Mouse (Mus musculus): ENCODE results near the gene Ipmk. TPM values are rescaled to one million over a fixed set of nuclear protein-coding genes. Genes with fewer than 3 reads are reported as not detected.

The Ipmk gene
- polyA plus RNA-seq, 1 experiment = 0.52 TPM

GRCm38 (mm10) chr10:71354947-71355346 is 7.4 kb downstream of the Ipmk start:
- H3K9me3 ChIP-seq (ENCODE audit: control insufficient read depth, low read length) = no peaks in the 10 kb centered on the region
- peaks cover 42% of the 10 kb centered on the region for H3K36me3 ChIP-seq (ENCODE audit: control insufficient read depth)
- H3K27me3 ChIP-seq (ENCODE audit: control insufficient read depth) = no peaks in the 10 kb centered on the region
- no peak overlapping the region for H3K4me3 ChIP-seq (replicated peaks)
- peaks cover 5% of the 10 kb centered on the region for H3K4me1 ChIP-seq (ENCODE audit: control insufficient read depth)
- TF ChIP-seq TAL1 (IDR thresholded peaks at IDR 0.05; ENCODE audit: low read length) = no peak
- TF ChIP-seq GATA1 (IDR thresholded peaks at IDR 0.05; ENCODE audit: low read length) = no peak

- Histone ChIP-seq H3K27me3 (ENCODE audit: control insufficient read depth) (no peaks in the 10 kb centered on the region), H3K9me3 (ENCODE audit: control insufficient read depth, low read length) (no peaks in the 10 kb centered on the region), H3K4me1 (ENCODE audit: control insufficient read depth) (peaks cover 5% of the 10 kb centered on the region), H3K4me3 (replicated peaks) (no peak overlapping the region), H3K36me3 (ENCODE audit: control insufficient read depth) (peaks cover 26% of the 10 kb centered on the region)
- TF ChIP-seq GATA1 (IDR thresholded peaks at IDR 0.05; ENCODE audit: low read length) = no peak
- TF ChIP-seq TAL1 (IDR thresholded peaks at IDR 0.05; ENCODE audit: low read length) = no peak
Measured at GRCm38 (mm10) chr10:71361044-71361443, 13.5 kb downstream of the Ipmk start.

GRCm38 (mm10) chr10:71361836-71362562 is 14.4 kb downstream of the Ipmk start:
- peaks cover 36% of the 10 kb centered on the region for H3K36me3 ChIP-seq (ENCODE audit: control insufficient read depth)
- TF ChIP-seq GATA1 (IDR thresholded peaks at IDR 0.05; ENCODE audit: low read length) = no peak
- TF ChIP-seq TAL1 (IDR thresholded peaks at IDR 0.05; ENCODE audit: low read length) = no peak
- H3K9me3 ChIP-seq (ENCODE audit: control insufficient read depth, low read length) = no peaks in the 10 kb centered on the region
- no peak overlapping the region for H3K4me3 ChIP-seq (replicated peaks)
- H3K4me1 ChIP-seq (ENCODE audit: control insufficient read depth) = peaks cover 5% of the 10 kb centered on the region
- no peaks in the 10 kb centered on the region for H3K27me3 ChIP-seq (ENCODE audit: control insufficient read depth)

DNA sequence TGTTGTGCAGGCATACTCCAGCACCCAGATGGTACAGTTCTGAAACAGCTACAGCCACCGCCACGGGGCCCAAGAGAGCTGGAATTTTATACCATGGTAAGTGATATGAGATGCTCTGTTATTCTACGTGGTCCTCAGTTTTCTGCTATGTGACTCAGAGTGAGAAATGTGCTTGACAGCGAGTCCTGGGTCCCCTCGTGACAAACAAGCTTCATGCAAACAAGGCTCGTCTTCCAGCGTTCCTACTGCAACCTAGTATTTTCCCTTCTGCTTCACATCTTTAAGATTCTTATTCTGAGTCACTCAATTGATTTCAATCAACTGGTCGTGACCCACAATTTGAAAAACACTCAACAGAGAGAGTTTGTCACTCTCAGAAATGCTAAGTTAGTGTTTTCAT is 15.9 kb downstream of the Ipmk start:
- H3K36me3 ChIP-seq (ENCODE audit: control insufficient read depth) = peaks cover 41% of the 10 kb centered on the region
- TF ChIP-seq TAL1 (IDR thresholded peaks at IDR 0.05; ENCODE audit: low read length) = no peak
- TF ChIP-seq GATA1 (IDR thresholded peaks at IDR 0.05; ENCODE audit: low read length) = no peak
- H3K4me1 ChIP-seq (ENCODE audit: control insufficient read depth) = peaks cover 9% of the 10 kb centered on the region
- H3K4me3 ChIP-seq (replicated peaks) = no peak overlapping the region
- no peaks in the 10 kb centered on the region for H3K9me3 ChIP-seq (ENCODE audit: control insufficient read depth, low read length)
- H3K27me3 ChIP-seq (ENCODE audit: control insufficient read depth) = no peaks in the 10 kb centered on the region

- peaks cover 43% of the 10 kb centered on the region for H3K36me3 ChIP-seq (ENCODE audit: control insufficient read depth)
- H3K4me1 ChIP-seq (ENCODE audit: control insufficient read depth) = peaks cover 11% of the 10 kb centered on the region
- H3K9me3 ChIP-seq (ENCODE audit: control insufficient read depth, low read length) = no peaks in the 10 kb centered on the region
- H3K27me3 ChIP-seq (ENCODE audit: control insufficient read depth) = no peaks in the 10 kb centered on the region
- no peak overlapping the region for H3K4me3 ChIP-seq (replicated peaks)
- TF ChIP-seq GATA1 (IDR thresholded peaks at IDR 0.05; ENCODE audit: low read length) (no peak), TAL1 (IDR thresholded peaks at IDR 0.05; ENCODE audit: low read length) (no peak)
Measured at GRCm38 (mm10) chr10:71363858-71364257, 16.3 kb downstream of the Ipmk start.

DNA sequence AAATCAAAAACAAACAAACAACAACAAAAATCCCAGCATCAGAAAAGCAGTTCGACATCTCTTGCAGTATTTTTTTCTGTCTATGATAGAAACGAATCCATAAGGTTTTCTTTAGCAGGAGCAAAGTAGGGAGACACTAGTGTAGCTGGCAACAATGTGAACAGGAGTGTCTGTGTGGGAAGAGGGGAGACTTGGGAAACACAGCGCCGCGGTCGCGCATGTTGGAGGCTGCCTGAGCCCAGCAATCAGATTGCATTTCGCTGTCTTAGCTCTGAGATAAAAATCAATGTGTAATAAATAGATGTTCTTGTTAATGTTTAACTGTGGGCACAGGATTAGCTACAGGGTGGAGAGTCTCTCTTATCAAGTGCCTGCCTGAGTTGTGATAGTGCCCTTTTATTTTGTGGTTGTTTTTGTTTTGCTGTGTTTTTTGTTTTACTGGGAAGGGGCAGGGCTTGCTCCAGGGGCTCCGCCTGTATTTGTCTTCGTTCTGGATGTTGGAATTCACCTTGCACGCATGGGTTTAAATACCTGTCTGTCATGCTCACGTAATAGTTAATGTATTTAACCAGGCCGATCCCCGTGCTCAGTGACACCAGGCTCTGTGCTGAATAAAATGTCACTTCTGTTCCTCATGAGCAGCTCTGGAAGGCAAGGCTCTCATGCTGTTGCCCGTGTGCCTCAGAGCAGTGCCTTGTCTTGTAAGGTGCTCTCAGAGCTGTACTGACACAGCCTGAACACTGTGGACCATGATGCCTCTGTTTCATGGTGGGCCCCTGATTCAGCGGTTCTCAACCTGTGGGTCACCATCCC is 20.8 kb downstream of the Ipmk start:
- Histone ChIP-seq H3K9me3 (ENCODE audit: control insufficient read depth, low read length) (no peaks in the 10 kb centered on the region), H3K4me3 (replicated peaks) (no peak overlapping the region), H3K4me1 (ENCODE audit: control insufficient read depth) (peaks cover 7% of the 10 kb centered on the region), H3K36me3 (ENCODE audit: control insufficient read depth) (peaks cover 67% of the 10 kb centered on the region), H3K27me3 (ENCODE audit: control insufficient read depth) (no peaks in the 10 kb centered on the region)
- TF ChIP-seq GATA1 (IDR thresholded peaks at IDR 0.05; ENCODE audit: low read length) (no peak), TAL1 (IDR thresholded peaks at IDR 0.05; ENCODE audit: low read length) (no peak)

GRCm38 (mm10) chr10:71369466-71369865 is 21.9 kb downstream of the Ipmk start:
- Histone ChIP-seq H3K4me3 (replicated peaks) (no peak overlapping the region), H3K36me3 (ENCODE audit: control insufficient read depth) (peaks cover 68% of the 10 kb centered on the region), H3K4me1 (ENCODE audit: control insufficient read depth) (peaks cover 7% of the 10 kb centered on the region), H3K9me3 (ENCODE audit: control insufficient read depth, low read length) (no peaks in the 10 kb centered on the region), H3K27me3 (ENCODE audit: control insufficient read depth) (no peaks in the 10 kb centered on the region)
- TF ChIP-seq TAL1 (IDR thresholded peaks at IDR 0.05; ENCODE audit: low read length) = no peak
- no peak for TF ChIP-seq GATA1 (IDR thresholded peaks at IDR 0.05; ENCODE audit: low read length)

DNA sequence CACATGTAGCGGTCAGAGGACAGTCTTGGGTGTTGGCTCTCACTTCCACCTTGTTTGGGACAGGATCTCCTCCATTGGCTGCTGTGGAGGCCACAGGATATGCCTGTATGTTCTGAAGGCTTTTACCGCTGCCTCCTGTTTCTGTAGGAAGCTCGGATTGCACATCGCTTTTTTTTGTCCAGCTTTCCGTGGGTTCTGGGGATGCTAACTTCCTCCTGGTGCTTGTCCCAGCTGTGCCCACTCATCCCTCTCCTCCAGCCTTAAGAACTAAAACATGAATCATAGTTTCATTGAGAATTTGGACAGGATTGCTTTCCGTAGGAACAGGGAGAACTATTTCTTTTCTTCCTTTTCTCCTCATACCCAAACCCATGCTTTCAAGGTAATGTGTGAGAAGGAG is 24.3 kb downstream of the Ipmk start:
- H3K9me3 ChIP-seq (ENCODE audit: control insufficient read depth, low read length) = no peaks in the 10 kb centered on the region
- H3K4me3 ChIP-seq (replicated peaks) = no peak overlapping the region
- peaks cover 59% of the 10 kb centered on the region for H3K36me3 ChIP-seq (ENCODE audit: control insufficient read depth)
- H3K27me3 ChIP-seq (ENCODE audit: control insufficient read depth) = no peaks in the 10 kb centered on the region
- TF ChIP-seq TAL1 (IDR thresholded peaks at IDR 0.05; ENCODE audit: low read length) = no peak
- no peak for TF ChIP-seq GATA1 (IDR thresholded peaks at IDR 0.05; ENCODE audit: low read length)
- peaks cover 7% of the 10 kb centered on the region for H3K4me1 ChIP-seq (ENCODE audit: control insufficient read depth)

GRCm38 (mm10) chr10:71373706-71374105 is 26.1 kb downstream of the Ipmk start:
- Histone ChIP-seq H3K36me3 (ENCODE audit: control insufficient read depth) (peaks cover 62% of the 10 kb centered on the region), H3K4me1 (ENCODE audit: control insufficient read depth) (peaks cover under 1% of the 10 kb centered on the region), H3K9me3 (ENCODE audit: control insufficient read depth, low read length) (no peaks in the 10 kb centered on the region), H3K4me3 (replicated peaks) (no peak overlapping the region), H3K27me3 (ENCODE audit: control insufficient read depth) (no peaks in the 10 kb centered on the region)
- no peak for TF ChIP-seq GATA1 (IDR thresholded peaks at IDR 0.05; ENCODE audit: low read length)
- TF ChIP-seq TAL1 (IDR thresholded peaks at IDR 0.05; ENCODE audit: low read length) = no peak
